Mouse (Mus musculus) kidney, postnatal 10 days (tissue): ENCODE results near the gene Zic5.
"Not testable (repeated sequence)": the region's sequence is repeated elsewhere in the genome, so short reads cannot be mapped to it uniquely, and the experiment has no call there.

ENCODE experiments used
- DNase-seq: peaks from one replicate; pipeline ENCODE4 v3.0.0; 2021; ENCODE audit warnings: mixed read lengths

The Zic5 gene

GRCm38 (mm10) chr14:122463734-122464341, 1.6 kb downstream of the Zic5 start:
- peak; percentile 59 for DNase-seq

GRCm38 (mm10) chr14:122463080-122463691, 2.3 kb downstream of the Zic5 start:
- no peak for DNase-seq

- DNase-seq = no peak
Measured at GRCm38 (mm10) chr14:122462689-122463079, 2.8 kb downstream of the Zic5 start.

GRCm38 (mm10) chr14:122461966-122462365, 3.5 kb downstream of the Zic5 start:
- no peak for DNase-seq

GRCm38 (mm10) chr14:122461500-122461899, 4.0 kb downstream of the Zic5 start:
- DNase-seq = no peak

GRCm38 (mm10) chr14:122460226-122460625, 5.3 kb downstream of the Zic5 start:
- DNase-seq = no peak

GRCm38 (mm10) chr14:122459776-122460175, 5.7 kb downstream of the Zic5 start:
- no peak for DNase-seq

- not testable (repeated sequence) for DNase-seq
Measured at GRCm38 (mm10) chr14:122459332-122459731, 6.1 kb downstream of the Zic5 start.

- no peak for DNase-seq
Measured at GRCm38 (mm10) chr14:122455562-122455958, 9.9 kb downstream of the Zic5 start.

GRCm38 (mm10) chr14:122454901-122455561, 10.4 kb downstream of the Zic5 start:
- no peak for DNase-seq

- DNase-seq = no peak
Measured at GRCm38 (mm10) chr14:122453996-122454738, 11.3 kb downstream of the Zic5 start.

GRCm38 (mm10) chr14:122453388-122453995, 12.0 kb downstream of the Zic5 start:
- peak; percentile 32 for DNase-seq

- no peak for DNase-seq
Measured at GRCm38 (mm10) chr14:122452701-122453387, 12.6 kb downstream of the Zic5 start.

- no peak for DNase-seq
Measured at GRCm38 (mm10) chr14:122451551-122452145, 13.8 kb downstream of the Zic5 start.

GRCm38 (mm10) chr14:122450496-122451382, 14.7 kb downstream of the Zic5 start, which contains the start of gene Gm5089:
TSS of gene Gm5089 (minus strand) at chr14:122451115.
- DNase-seq = peak; percentile 59

- no peak for DNase-seq
Measured at GRCm38 (mm10) chr14:122449601-122450495, 15.6 kb downstream of the Zic5 start.

GRCm38 (mm10) chr14:122436850-122437249, 28.6 kb downstream of the Zic5 start:
- no peak for DNase-seq

GRCm38 (mm10) chr14:122434039-122434438, 31.4 kb downstream of the Zic5 start:
- no peak for DNase-seq

- DNase-seq = no peak
Measured at GRCm38 (mm10) chr14:122432558-122432957, 32.9 kb downstream of the Zic5 start.

- no peak for DNase-seq
Measured at GRCm38 (mm10) chr14:122427654-122428053, 37.8 kb downstream of the Zic5 start.
